Mouse (Mus musculus): Measurements from ENCODE around the gene Rpl13a. TPM values are rescaled to one million over a fixed set of nuclear protein-coding genes. Genes with fewer than 3 reads are reported as not detected.

Rpl13a gene
- polyA plus RNA-seq, 1 experiment from 2014 or later = 1,305 TPM

DNA sequence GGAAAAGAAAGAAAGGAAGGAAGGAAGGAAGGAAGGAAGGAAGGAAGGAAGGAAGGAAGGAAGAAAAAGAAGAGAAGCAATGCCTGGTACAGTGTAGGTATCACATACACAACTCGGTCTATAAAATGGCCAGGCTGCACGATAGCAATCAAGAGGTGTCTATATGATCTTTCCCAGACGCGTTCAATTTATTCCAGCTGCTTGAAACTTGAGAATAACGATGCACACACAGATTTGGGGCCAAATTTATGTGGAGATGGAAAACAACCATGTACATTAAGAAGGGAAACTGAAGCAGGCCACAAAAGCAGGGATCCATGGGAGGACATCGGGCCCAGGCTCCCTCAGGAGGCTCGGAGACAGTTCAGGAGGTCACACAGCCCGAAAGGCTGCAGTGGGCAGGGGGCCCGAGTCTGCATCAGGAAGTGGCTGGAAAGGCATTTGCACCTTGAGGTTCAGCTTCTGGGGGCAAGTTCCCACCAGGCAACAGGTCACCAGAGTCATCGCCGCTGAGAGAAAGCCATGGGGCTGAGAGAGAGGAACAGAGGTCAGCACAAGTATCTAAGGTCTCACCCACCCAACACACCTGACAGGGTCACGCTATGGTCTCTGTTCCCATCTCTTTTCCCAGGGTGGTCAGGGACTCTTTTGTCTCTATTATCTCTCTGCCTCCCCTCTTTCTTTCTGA, 35.6 kb downstream of the Rpl13a start:
- Histone ChIP-seq H3K9me3 (no peaks in the 10 kb centered on the region), H3K4me3 (peak overlapping the region; percentile 13; the same call in 1 of the 2 replicates), H3K27ac (peak overlapping the region; percentile 96), H3K4me2 (replicated peaks) (peak overlapping the region; percentile 74), H3K36me3 (peaks cover 27% of the 10 kb centered on the region), H3K4me1 (peaks cover 40% of the 10 kb centered on the region), H3K9ac (no peak overlapping the region), H3K27me3 (no peaks in the 10 kb centered on the region)
- 17% methylated on average over 12 of the region's 12 CpGs for WGBS
- no peak for ATAC-seq (ENCODE audit: low FRiP score, low read depth)

DNA sequence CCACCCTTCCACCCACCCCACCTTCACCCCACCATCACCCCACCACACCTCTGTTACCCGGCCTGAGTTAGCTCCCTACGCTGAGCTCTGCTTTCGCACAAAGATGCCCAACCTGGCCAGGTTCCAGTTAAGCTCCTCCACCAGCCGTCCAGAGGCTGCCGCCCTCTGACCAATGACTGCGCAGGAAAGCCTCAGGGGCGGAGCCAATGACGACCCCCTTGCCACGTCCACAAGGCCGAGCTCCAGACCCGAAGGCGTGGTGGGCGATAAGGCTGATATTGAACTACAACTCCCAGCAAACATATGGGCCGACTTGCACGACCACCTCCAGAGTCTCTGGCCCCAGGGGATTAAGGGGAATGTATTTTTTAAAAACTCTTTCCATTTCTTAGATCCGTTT, 36.5 kb downstream of the Rpl13a start, which contains the start of gene Rcn3:
Rcn3 (minus strand) TSS at position 174 of the 400 bp plus-strand sequence.
- peak; percentile 94 for ATAC-seq (ENCODE audit: low FRiP score, low read depth)
- Histone ChIP-seq H3K27me3 (no peaks in the 10 kb centered on the region), H3K9ac (peak within 1 kb of the TSS; percentile 92), H3K4me1 (peaks cover 40% of the 10 kb centered on the region), H3K4me2 (replicated peaks) (peak within 1 kb of the TSS; percentile 74), H3K9me3 (no peaks in the 10 kb centered on the region), H3K36me3 (peaks cover 35% of the 10 kb centered on the region), H3K4me3 (peak within 1 kb of the TSS; percentile 72), H3K27ac (peak within 1 kb of the TSS; percentile 96)
- whole genome bisulfite sequencing = 0% methylated on average over 16 of the region's 16 CpGs

DNA sequence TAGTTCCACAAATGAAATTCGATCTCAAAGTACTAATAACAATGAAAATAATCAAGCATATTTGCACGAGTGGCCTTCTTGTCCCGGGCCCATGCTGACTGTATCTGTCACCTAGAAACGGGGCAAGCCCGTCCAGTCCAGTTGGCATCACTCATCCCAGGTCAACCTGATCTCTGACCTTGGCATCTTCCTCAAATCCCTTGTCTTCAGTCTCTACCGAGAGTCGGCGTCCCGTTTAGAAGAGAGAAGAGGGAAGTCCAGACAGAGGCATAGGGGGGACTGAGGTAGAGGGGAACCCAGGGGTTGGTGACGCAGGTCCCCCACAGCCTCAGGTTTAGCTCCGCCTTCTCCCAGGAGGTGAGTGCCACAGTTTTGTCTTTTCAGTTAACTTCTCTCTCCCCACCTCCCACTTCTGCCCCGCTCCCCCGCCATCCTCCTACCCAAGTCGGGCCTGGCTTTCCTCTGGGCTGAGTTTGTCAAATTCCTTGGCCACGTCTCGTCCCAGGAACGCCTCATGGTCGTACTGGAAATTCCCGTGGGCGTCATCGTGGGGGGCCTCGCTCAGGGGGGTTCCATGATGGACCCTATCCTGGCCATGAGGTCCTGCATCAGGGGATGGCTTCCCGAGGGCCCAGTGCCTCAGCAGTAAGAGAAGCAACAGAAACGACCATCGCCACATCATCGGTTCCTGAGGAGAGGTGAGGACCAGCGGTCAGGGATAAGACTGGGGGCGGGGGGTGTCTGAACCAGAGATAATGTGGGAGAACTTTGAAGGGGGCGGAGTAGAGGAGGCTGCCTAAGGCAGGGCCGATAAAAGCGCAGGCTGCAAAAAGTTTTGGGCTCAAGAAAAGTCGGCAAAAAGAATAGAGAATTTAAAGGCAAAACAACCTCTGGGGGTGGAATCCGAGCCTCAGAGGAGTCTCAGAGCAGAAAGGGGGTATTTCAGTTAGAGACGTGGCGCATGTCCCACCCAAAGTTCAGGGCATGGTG, 37.3 kb downstream of the Rpl13a start:
- H3K27me3 ChIP-seq = no peaks in the 10 kb centered on the region
- peak overlapping the region; percentile 92 for H3K27ac ChIP-seq
- H3K9ac ChIP-seq = peak overlapping the region; percentile 92
- peaks cover 40% of the 10 kb centered on the region for H3K4me1 ChIP-seq
- no peaks in the 10 kb centered on the region for H3K9me3 ChIP-seq
- peaks cover 43% of the 10 kb centered on the region for H3K36me3 ChIP-seq
- peak overlapping the region; percentile 72 for H3K4me3 ChIP-seq
- H3K4me2 ChIP-seq (replicated peaks) = peak overlapping the region; percentile 74
- WGBS = 10% methylated on average over 35 of the region's 35 CpGs
- peak; percentile 64 for ATAC-seq (ENCODE audit: low FRiP score, low read depth)

DNA sequence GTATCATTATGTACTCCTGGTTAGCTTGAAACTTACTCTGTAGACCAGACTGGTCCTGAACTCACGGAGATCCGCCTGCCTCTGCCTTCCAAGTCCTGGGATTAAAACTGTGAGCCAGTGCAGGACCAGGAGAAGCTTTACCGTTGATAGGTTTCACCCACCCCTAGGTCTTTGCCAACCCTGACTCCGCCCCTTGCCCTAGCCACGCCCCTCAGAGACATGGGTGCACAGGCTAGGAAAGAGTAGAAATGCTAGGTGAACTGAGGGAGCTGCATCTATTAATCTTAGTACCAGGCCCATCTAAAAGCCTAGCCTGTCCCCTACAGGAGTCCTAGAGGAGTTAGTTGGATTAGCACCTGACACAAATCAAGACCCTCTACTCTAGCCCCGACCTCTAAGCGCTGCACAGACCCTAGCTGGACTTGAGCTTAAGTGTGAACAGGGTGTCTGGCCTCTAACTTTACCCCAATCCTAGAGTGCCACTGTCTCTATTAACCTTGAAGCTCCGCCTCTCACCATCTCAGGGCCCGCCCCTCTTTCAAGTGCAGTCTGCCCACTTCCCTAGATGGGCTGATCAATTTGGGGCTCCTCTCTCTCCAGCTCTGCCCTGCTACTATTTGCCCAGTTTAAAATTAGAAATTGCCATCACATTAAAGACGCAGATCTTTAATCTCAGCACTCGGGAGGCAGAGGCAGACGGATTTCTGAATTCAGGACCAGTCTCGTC, 38.1 kb downstream of the Rpl13a start:
- Histone ChIP-seq H3K9ac (peak overlapping the region; percentile 92), H3K27ac (peak overlapping the region; percentile 92), H3K4me3 (peak overlapping the region; percentile 72), H3K27me3 (no peaks in the 10 kb centered on the region), H3K4me2 (replicated peaks) (peak overlapping the region; percentile 74), H3K4me1 (peaks cover 40% of the 10 kb centered on the region), H3K9me3 (no peaks in the 10 kb centered on the region), H3K36me3 (peaks cover 49% of the 10 kb centered on the region)
- 76% methylated on average over 13 of the region's 13 CpGs for WGBS
- no peak for ATAC-seq (ENCODE audit: low FRiP score, low read depth)

DNA sequence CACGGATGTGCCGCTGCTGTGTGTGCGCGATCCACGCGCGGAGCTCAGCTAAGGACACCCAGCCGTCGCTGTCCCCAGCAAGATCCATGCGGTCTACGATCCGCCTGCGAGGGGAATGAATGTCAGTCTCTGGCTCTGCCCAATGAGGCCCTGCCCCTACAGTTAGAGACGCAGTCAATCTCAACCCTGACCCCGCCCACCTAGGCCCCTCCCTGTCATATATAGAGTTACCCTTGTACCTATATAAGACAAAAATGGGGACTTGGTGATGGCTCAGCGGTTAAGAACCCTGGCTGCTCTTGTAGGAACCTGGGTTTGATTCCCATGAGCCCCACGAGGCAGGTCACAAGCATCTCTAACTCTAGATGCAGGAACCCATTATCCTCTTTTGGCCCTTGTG, 40.0 kb downstream of the Rpl13a start:
- Histone ChIP-seq H3K36me3 (peaks cover 64% of the 10 kb centered on the region), H3K4me3 (no peak overlapping the region), H3K9me3 (no peaks in the 10 kb centered on the region), H3K4me1 (peaks cover 25% of the 10 kb centered on the region), H3K9ac (no peak overlapping the region), H3K27me3 (no peaks in the 10 kb centered on the region), H3K4me2 (replicated peaks) (no peak overlapping the region), H3K27ac (no peak overlapping the region)
- no peak for ATAC-seq (ENCODE audit: low FRiP score, low read depth)
- WGBS = 94% methylated on average over 17 of the region's 17 CpGs

DNA sequence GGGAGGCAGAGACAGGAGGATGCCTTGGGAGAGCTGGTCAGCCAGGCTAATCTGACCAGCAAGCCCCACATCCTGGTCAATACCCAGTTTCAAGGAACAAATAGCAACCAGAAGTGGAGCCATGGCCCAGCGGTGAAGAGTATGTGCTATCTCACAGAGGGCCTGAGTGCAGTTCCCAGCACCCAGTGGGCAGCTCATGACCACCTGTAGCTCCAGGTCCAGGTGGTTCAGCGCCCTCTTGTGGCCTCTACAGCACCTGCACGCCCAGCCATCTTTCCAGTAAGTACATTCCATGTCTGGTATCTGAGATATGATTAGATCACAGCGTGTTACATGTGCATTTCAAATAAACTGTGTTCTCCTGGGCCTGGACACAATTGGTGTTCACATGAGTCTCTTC, 42.5 kb downstream of the Rpl13a start:
- Histone ChIP-seq H3K27me3 (no peaks in the 10 kb centered on the region), H3K9ac (no peak overlapping the region), H3K9me3 (0 out of 2 replicates have a peak, but pooled peaks cover 3% of the 10 kb centered on the region), H3K4me2 (replicated peaks) (no peak overlapping the region), H3K36me3 (peaks cover 80% of the 10 kb centered on the region), H3K4me3 (no peak overlapping the region), H3K4me1 (peaks cover 23% of the 10 kb centered on the region), H3K27ac (no peak overlapping the region)
- no peak for ATAC-seq (ENCODE audit: low FRiP score, low read depth)
- WGBS = 84% methylated on average over 4 of the region's 4 CpGs

DNA sequence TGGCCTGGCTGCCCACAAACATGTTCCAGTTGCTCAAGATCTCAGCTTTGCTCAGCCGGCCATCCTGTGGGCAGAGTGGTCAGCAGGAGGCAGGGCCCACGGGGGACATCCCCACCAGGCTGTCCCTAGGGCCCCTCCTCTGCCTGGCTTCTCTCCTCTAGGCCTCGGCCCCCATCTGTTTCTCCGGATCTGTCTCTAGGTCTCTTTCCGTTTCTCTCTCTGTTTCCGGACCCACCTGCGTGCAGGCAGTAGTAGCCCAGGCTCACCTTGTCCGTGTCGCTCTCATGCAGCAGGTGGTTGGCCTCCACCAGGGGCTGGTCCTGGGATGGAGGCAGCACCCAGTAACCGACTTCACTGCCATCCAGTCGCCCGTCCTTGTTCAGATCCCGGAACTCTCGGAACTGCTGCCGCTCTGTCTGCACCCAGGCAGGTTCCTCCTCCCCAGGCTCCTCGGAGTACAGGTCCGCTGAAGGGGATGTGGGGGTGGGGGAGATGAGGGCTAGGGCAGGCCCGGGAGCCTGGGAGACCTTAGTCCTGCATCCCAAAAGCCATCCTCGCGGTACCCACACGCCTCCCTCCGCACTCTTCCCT, 45.2 kb downstream of the Rpl13a start:
- Histone ChIP-seq H3K9me3 (0 out of 2 replicates have a peak, but pooled peaks cover 3% of the 10 kb centered on the region), H3K4me1 (peaks cover 9% of the 10 kb centered on the region; the same call in 1 of the 2 replicates), H3K36me3 (peaks cover 65% of the 10 kb centered on the region), H3K9ac (0 out of 2 replicates have a peak overlapping the region, but pooled peaks have one; percentile 31), H3K27ac (peak overlapping the region; percentile 63; the same call in 1 of the 2 replicates), H3K4me3 (no peak overlapping the region), H3K4me2 (replicated peaks) (no peak overlapping the region), H3K27me3 (no peaks in the 10 kb centered on the region)
- 87% methylated on average over 22 of the region's 22 CpGs for WGBS
- no peak for ATAC-seq (ENCODE audit: low FRiP score, low read depth)

DNA sequence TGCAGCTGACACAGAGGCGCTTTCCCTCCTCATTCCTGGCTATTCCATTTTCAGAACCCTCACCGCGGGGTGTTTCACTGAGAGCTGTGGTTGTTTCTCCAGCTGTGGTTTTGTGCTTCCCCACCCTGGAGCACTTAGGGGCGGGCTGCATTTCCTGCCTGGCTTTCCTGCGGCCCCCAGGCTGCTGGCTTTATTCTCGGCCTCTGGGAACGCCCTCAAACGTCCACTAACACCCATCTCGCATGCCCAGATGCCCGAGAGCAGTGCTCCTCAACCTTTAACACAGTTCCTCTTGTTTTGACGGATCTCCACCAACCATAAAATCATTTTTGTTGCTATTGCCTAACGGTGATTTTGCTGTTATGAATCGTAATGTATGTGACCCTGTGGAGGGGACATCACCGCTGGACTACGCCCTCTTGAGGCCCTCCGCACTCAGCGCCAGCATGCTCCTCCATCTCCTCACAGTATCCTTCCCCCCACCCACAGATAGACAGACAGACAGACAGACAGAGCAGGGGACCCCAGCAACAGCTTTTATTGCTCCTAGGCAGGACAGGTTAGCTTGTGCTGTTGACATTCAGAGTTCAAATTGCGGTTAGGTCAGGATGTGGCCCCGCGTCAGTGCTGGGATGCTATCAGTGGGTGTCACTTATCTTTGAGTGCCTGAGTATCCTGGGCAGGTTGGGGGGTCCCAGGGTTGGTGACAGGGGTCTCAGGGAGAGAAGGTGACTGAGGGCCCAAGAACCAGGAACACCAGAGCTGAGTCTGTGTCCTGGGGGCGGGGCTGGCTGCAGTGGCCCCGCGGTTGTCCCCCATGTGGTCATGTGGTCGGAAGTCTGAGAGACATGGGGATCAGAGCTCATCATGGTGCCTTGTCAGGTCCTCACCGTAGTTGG, 45.9 kb downstream of the Rpl13a start:
- peaks cover 61% of the 10 kb centered on the region for H3K36me3 ChIP-seq
- 0 out of 2 replicates have a peak, but pooled peaks cover 3% of the 10 kb centered on the region for H3K9me3 ChIP-seq
- H3K4me3 ChIP-seq = no peak overlapping the region
- WGBS = 68% methylated on average over 25 of the region's 25 CpGs
- H3K27me3 ChIP-seq = no peaks in the 10 kb centered on the region
- H3K4me2 ChIP-seq (replicated peaks) = peak overlapping the region; percentile 14; the same call in 1 of the 2 replicates
- 0 out of 2 replicates have a peak overlapping the region, but pooled peaks have one; percentile 4 for H3K9ac ChIP-seq
- H3K27ac ChIP-seq = peak overlapping the region; percentile 63
- no peak for ATAC-seq (ENCODE audit: low FRiP score, low read depth)
- peaks cover 9% of the 10 kb centered on the region; the same call in 1 of the 2 replicates for H3K4me1 ChIP-seq

DNA sequence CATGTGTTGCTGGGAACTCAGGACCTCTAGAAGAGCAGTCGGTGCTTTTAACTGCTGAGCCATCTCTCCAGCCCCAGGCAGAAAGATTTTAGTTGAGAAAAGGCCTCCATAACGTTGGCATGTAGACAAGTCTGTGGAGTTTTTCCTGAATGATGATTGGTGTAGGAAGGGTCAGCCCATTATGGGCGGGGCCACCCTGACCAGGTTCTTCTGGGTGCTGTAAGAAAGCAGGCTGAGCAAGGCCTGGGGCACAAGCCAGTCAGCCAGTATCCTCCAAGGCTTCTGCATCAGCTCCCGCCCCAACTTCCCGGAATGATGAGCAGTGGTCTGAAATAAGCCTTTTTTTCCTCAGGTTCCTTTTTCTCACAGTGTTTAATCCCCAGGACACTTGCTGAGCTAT, 47.5 kb downstream of the Rpl13a start:
- Histone ChIP-seq H3K4me2 (replicated peaks) (no peak overlapping the region), H3K36me3 (peaks cover 61% of the 10 kb centered on the region), H3K4me3 (no peak overlapping the region), H3K9ac (no peak overlapping the region), H3K27me3 (no peaks in the 10 kb centered on the region), H3K4me1 (peaks cover 9% of the 10 kb centered on the region; the same call in 1 of the 2 replicates), H3K27ac (no peak overlapping the region), H3K9me3 (0 out of 2 replicates have a peak, but pooled peaks cover 3% of the 10 kb centered on the region)
- no peak for ATAC-seq (ENCODE audit: low FRiP score, low read depth)
- 49% methylated on average over 5 of the region's 5 CpGs for WGBS

DNA sequence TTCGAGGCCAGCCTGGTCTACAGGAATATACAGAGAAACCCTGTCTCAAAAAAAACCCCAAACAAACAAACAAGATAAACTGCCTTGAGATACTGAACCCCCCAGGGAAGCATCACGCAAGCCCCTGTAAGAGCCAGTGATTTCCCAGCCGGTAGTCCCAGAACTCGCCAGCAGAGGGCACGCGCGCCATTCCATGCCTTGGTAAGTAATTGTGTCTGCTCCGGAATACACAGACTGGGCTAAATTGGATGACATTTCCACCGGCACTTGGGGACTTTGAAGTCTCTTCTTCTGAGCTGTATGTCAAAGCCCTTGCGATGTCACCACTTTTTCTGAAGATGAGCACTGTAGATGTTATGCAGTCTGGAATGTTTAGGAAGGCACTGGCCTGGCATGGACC, 48.7 kb downstream of the Rpl13a start:
- Histone ChIP-seq H3K27me3 (no peaks in the 10 kb centered on the region), H3K27ac (no peak overlapping the region), H3K9me3 (0 out of 2 replicates have a peak, but pooled peaks cover 3% of the 10 kb centered on the region), H3K9ac (no peak overlapping the region), H3K36me3 (peaks cover 61% of the 10 kb centered on the region), H3K4me1 (peaks cover 9% of the 10 kb centered on the region; the same call in 1 of the 2 replicates), H3K4me3 (no peak overlapping the region), H3K4me2 (replicated peaks) (no peak overlapping the region)
- ATAC-seq (ENCODE audit: low FRiP score, low read depth) = peak; percentile 21; the same call in 1 of the 2 replicates
- WGBS = 1% methylated on average over 10 of the region's 10 CpGs
